Mouse (Mus musculus) R1 (cell line): ENCODE measurements around the gene Cyp4f13.

ENCODE experiments used
- DNase-seq: peaks from one replicate; pipeline ENCODE4 v3.0.0-alpha.2; 2018; ENCODE audit warnings: low read depth, low spot score

The Cyp4f13 gene

GRCm38 (mm10) chr17:32906172-32906571, 41.0 kb downstream of the Cyp4f13 start:
- no peak for DNase-seq

GRCm38 (mm10) chr17:32905239-32905638, 42.0 kb downstream of the Cyp4f13 start:
- DNase-seq, result peak; percentile 91

GRCm38 (mm10) chr17:32904414-32904813, 42.8 kb downstream of the Cyp4f13 start:
- DNase-seq, result peak; percentile 70

GRCm38 (mm10) chr17:32901751-32902525, 45.3 kb downstream of the Cyp4f13 start:
- peak; percentile 87 for DNase-seq

DNA sequence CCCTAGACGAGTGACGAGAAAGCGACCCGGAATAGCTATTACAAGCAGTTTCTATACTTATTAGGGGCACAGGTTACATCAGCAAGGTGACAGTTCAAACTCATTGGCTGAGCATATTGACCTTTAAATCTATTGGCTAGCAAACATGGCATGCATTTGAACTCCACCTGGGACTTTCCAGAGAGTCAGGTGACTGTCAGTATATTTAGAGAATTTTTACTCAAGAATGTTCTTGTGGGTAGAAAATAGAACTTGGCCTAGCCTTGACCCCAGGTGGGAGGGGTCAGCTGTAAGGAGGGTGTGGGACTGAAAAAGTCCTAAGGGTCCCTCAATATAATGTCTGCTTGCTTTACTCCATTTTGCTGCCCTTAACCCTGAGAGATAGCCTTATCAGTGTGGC, 51.8 kb downstream of the Cyp4f13 start:
- DNase-seq, result peak; percentile 52

- DNase-seq, result peak; percentile 58
These were observed 53.3 kb downstream of the Cyp4f13 start for GRCm38 (mm10) chr17:32893901-32894300.

DNA sequence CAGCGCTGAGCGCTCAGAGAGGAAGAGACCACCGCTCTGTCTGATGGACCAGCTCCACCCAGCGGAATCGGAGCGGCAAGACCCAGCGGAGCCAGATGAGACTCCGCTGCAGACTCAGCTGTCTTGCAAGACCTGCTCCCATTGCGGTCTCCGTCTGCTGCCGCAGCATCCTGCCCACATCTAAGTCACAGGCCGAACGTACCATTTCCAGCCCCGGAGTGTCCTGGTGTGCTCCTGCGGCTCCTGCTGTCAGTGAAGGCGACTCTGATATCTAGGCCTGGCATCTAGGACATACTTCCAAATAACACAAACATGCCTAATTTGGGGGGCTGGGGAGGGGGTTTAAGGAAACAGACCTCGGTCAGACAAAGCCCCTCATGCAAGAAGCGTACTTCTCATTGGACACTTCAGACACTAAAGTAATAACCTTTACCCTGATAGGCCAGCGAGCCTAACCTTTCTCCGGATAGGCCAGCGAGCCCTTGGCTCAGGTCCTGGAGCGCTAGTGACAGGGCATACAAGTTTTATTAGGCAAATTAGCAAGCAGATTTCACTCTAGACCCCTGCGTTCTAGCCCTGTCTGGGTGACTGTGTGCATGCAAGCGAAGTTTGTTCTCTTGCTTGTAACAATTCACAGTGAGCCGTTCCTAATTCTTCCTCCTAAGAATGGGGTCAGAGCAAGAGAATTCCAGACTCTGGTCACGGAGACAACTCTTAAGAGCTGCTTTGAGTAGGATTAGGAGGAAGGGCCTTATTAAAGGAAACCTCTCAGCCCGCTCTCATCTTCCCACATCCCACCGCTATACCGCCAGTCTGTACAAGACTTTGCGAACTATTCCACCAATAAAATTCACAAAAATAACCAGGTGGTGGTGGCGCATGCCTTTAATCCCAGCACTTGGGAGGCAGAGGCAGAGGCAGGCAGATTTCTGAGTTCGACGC, 55.7 kb downstream of the Cyp4f13 start, which contains the start of gene Zfp870:
TSS of gene Zfp870 (minus strand) at position 404 of the 942 bp plus-strand sequence.
- peak; percentile 97 for DNase-seq

- no peak for DNase-seq
These were observed 56.4 kb downstream of the Cyp4f13 start for GRCm38 (mm10) chr17:32890852-32891238.

DNA sequence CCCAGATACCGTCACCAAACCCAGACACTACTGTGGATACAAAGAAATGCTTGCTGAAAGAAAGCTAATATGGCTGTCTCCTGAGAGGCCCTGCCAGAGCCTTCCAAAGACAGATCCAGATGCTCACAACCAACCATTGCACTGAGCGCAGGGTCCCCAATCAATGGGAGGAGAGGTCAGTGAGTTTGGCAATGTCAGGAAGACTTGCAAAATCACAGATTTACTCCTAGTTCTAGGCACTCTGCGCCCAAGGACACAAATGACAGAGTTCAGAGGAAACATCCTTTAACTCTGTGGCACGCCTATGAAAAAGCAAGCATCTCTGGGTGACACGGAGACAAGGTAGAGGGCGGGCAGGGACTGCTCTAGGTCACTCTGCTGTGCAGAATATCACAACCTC, 57.6 kb downstream of the Cyp4f13 start:
- no peak for DNase-seq

DNA sequence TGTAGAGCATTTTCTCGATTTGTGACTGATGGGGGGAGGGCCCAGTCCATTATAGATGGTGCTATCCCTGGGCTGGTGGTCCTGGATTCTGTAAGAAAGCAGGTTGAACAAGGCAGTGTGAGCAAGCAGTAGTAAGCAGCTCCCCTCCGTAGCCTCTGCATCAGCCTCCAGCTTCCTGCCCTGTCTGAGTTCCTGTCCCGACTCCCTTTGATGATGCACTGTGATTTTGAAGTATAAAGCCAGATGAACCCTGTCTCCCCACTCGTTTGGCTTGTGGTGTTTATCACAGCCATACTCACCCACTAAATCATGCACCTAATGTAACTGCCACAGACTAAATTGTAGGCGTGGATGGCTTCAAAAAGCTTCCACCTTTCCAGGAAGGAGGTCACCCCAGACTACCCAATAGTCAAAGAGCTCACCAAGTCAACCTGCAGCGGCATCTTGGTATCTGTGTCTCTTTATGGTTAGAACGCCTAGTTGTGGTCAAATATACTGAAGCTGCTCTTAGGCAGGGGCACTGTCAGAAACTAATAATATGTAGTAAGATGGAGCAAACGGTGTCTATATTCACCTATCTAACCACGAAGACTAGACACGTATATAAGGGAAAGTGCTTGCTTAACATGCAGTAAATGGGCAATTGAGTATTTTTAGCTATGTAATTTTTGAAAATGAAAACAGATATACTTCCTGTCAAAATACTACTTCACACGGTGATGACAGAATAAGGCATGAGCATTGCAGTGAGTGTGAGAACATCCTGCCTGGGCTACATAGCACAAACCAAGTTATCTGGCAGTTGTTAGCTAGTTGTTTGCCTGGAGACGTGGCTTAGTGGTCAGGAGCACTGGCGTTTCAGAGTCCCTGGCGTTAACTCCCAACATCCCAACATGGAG, 66.6 kb downstream of the Cyp4f13 start:
- DNase-seq, result no peak

GRCm38 (mm10) chr17:32878773-32879172, 68.4 kb downstream of the Cyp4f13 start:
- peak; percentile 84 for DNase-seq

- DNase-seq, result peak; percentile 93
These were observed 69.6 kb downstream of the Cyp4f13 start for GRCm38 (mm10) chr17:32877471-32878171.
